Mouse (Mus musculus) ES-Bruce4 (cell line): ENCODE data around the gene 6820408C15Rik. TPM values are rescaled to one million over a fixed set of nuclear protein-coding genes. Genes with fewer than 3 reads are reported as not detected.

ENCODE experiments used
- H3K27ac ChIP-seq: 2 replicates; pipeline ENCODE4 v1.5.1; 2012; ENCODE audit warnings: low read length, inconsistent platforms; ENCODE audit not compliant: insufficient read depth
- H3K27me3 ChIP-seq: 2 replicates; pipeline ENCODE4 v1.6.1; 2012; ENCODE audit warnings: mild to moderate bottlenecking, low read length, inconsistent platforms; ENCODE audit not compliant: control insufficient read depth, poor library complexity, insufficient read depth, severe bottlenecking
- H3K36me3 ChIP-seq: 2 replicates; pipeline ENCODE4 v1.6.1; 2012; ENCODE audit warnings: inconsistent platforms, mild to moderate bottlenecking, low read length, moderate library complexity; ENCODE audit not compliant: control insufficient read depth, poor library complexity, insufficient read depth, severe bottlenecking
- H3K4me1 ChIP-seq: one replicate; pipeline ENCODE4 v1.8.1; 2011; ENCODE audit warnings: low read length; ENCODE audit not compliant: control insufficient read depth, insufficient read depth
- H3K4me3 ChIP-seq: 2 replicates; pipeline ENCODE4 v1.5.1; 2011; ENCODE audit warnings: low read depth, mild to moderate bottlenecking, low read length
- H3K9ac ChIP-seq: 2 replicates; pipeline ENCODE4 v1.6.1; 2012; ENCODE audit warnings: low read depth, mild to moderate bottlenecking, inconsistent platforms; ENCODE audit not compliant: poor library complexity, severe bottlenecking
- H3K9me3 ChIP-seq: replicated peaks from 2 replicates; pipeline ENCODE4 v1.6.1; 2012; ENCODE audit warnings: mild to moderate bottlenecking, low read length, inconsistent platforms; ENCODE audit not compliant: control insufficient read depth, poor library complexity, insufficient read depth, severe bottlenecking
- CTCF ChIP-seq: IDR thresholded peaks from one replicate; pipeline ENCODE4 v1.8.1; 2011; ENCODE audit warnings: low read depth, low read length
- EP300 ChIP-seq: IDR thresholded peaks from 2 replicates; pipeline ENCODE4 v1.6.1; 2011; ENCODE audit warnings: low read depth, low read length; ENCODE audit not compliant: insufficient read depth
- POLR2A ChIP-seq: IDR thresholded peaks from one replicate; pipeline ENCODE4 v1.8.1; 2011; ENCODE audit warnings: low read length; ENCODE audit not compliant: insufficient read depth
- polyA plus RNA-seq: library from polyadenylated mRNA; stranded (reverse); fragments of >200 nt; gene quantifications from 2 replicates; pipeline ENCODE4 v1.2.4, GENCODE M21; 2011; ENCODE audit warnings: low read depth; ENCODE audit not compliant: missing spikeins, insufficient read depth, insufficient read length

6820408C15Rik gene
- polyA plus RNA-seq, 1 experiment, result not detected

GRCm38 (mm10) chr2:152399122-152399542 is 16.3 kb upstream of the 6820408C15Rik start:
- Histone ChIP-seq H3K9me3 (no peaks in the 10 kb centered on the region), H3K36me3 (no peaks in the 10 kb centered on the region), H3K9ac (peak overlapping the region; percentile 17; the same call in 1 of the 2 replicates), H3K4me3 (peak overlapping the region; percentile 81), H3K27me3 (no peaks in the 10 kb centered on the region), H3K27ac (peak overlapping the region; percentile 52), H3K4me1 (peaks cover 6% of the 10 kb centered on the region)
- TF ChIP-seq CTCF (no peak), POLR2A (no peak)

- 0 out of 2 replicates have a peak overlapping the region, but pooled peaks have one; percentile 30 for H3K9ac ChIP-seq
Measured at GRCm38 (mm10) chr2:152406126-152406525, 9.3 kb upstream of the 6820408C15Rik start.

GRCm38 (mm10) chr2:152409781-152410180 is 5.6 kb upstream of the 6820408C15Rik start:
- H3K36me3 ChIP-seq, result no peaks in the 10 kb centered on the region
- no peaks in the 10 kb centered on the region for H3K9me3 ChIP-seq
- no peak overlapping the region for H3K9ac ChIP-seq
- H3K27me3 ChIP-seq, result no peaks in the 10 kb centered on the region
- peaks cover 2% of the 10 kb centered on the region for H3K4me1 ChIP-seq
- no peak overlapping the region for H3K27ac ChIP-seq
- no peak for TF ChIP-seq EP300
- TF ChIP-seq CTCF, result no peak
- no peak for TF ChIP-seq POLR2A
- H3K4me3 ChIP-seq, result no peak overlapping the region

More at GRCm38 (mm10) chr2:152406126-152406525, 9.3 kb upstream of the 6820408C15Rik start:
- no peaks in the 10 kb centered on the region for H3K27me3 ChIP-seq
- no peaks in the 10 kb centered on the region for H3K36me3 ChIP-seq
- H3K27ac ChIP-seq, result no peak overlapping the region
- peaks cover 2% of the 10 kb centered on the region for H3K4me1 ChIP-seq
- H3K4me3 ChIP-seq, result 0 out of 2 replicates have a peak overlapping the region, but pooled peaks have one; percentile 3
- TF ChIP-seq CTCF (no peak), POLR2A (no peak), EP300 (no peak)
- H3K9me3 ChIP-seq, result no peaks in the 10 kb centered on the region

- TF ChIP-seq POLR2A, result no peak
- TF ChIP-seq EP300, result peak; percentile 83
- Histone ChIP-seq H3K27ac (peak overlapping the region; percentile 80), H3K36me3 (no peaks in the 10 kb centered on the region), H3K4me1 (peaks cover 2% of the 10 kb centered on the region), H3K9ac (peak overlapping the region; percentile 53), H3K9me3 (peaks cover under 1% of the 10 kb centered on the region; the same call in 1 of the 2 replicates), H3K27me3 (no peaks in the 10 kb centered on the region), H3K4me3 (peak overlapping the region; percentile 55)
Measured at GRCm38 (mm10) chr2:152410971-152411371, 4.4 kb upstream of the 6820408C15Rik start.

- H3K36me3 ChIP-seq, result no peaks in the 10 kb centered on the region
- 0 out of 2 replicates have a peak overlapping the region, but pooled peaks have one; percentile 53 for H3K9ac ChIP-seq
- peaks cover 2% of the 10 kb centered on the region for H3K4me1 ChIP-seq
- H3K27me3 ChIP-seq, result no peaks in the 10 kb centered on the region
- H3K9me3 ChIP-seq, result peaks cover 6% of the 10 kb centered on the region; the same call in 1 of the 2 replicates
- TF ChIP-seq POLR2A (no peak), EP300 (0 out of 2 replicates have a peak, but pooled peaks have one; percentile 9), CTCF (no peak)
- peak overlapping the region; percentile 80 for H3K27ac ChIP-seq
- H3K4me3 ChIP-seq, result peak overlapping the region; percentile 44
Measured at GRCm38 (mm10) chr2:152411471-152411870, 3.9 kb upstream of the 6820408C15Rik start.

- peaks cover 2% of the 10 kb centered on the region for H3K4me1 ChIP-seq
Measured at GRCm38 (mm10) chr2:152412526-152413157, 2.7 kb upstream of the 6820408C15Rik start.

More at GRCm38 (mm10) chr2:152412526-152413157, 2.7 kb upstream of the 6820408C15Rik start:
- Histone ChIP-seq H3K36me3 (no peaks in the 10 kb centered on the region), H3K27me3 (no peaks in the 10 kb centered on the region), H3K9me3 (peaks cover 6% of the 10 kb centered on the region; the same call in 1 of the 2 replicates), H3K27ac (peak overlapping the region; percentile 43; the same call in 1 of the 2 replicates), H3K4me3 (peak overlapping the region; percentile 32), H3K9ac (peak overlapping the region; percentile 68)
- TF ChIP-seq CTCF (no peak), EP300 (0 out of 2 replicates have a peak, but pooled peaks have one; percentile 17), POLR2A (no peak)
